Mouse (Mus musculus): ENCODE measurements around the gene Asb1. TPM values are rescaled to one million over a fixed set of nuclear protein-coding genes. Genes with fewer than 3 reads are reported as not detected.
A peak's percentile ranks its signal among the peaks of the same experiment; 100 is the strongest.

Asb1 gene
- 9.8 and 15.9 TPM in 2 replicates for polyA plus RNA-seq (2012; rRNA removed)

DNA sequence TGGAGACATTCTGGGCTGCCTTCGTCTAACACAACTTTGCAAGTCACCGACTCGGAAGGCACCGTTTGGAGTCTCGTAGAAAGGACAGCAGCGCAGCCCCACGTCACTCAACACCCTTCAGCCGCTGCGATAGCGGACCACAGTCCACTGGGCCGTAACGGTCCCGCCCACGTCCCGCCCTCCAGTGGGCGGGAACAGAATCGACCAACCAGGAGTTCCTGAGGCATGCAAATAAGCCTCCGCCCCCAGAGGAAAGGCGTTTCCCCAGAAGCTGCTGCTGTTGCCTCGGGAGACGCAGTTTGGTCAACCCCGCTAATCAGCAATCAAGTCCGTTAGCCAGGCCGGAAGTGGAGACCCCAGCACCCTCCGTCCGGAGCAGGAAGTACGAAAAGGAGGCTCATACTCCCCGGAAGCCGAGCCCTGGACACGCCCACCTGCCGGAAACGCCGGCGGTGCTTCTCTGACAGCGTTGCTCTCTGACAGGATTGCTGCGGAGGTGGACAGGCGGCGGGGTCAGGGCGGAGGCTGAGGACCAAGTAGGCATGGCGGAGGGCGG lies at the start of gene Asb1:
TSS of gene Asb1 (plus strand) at position 274 of the 556 bp plus-strand sequence.
- Histone ChIP-seq H3K4me1 (ENCODE audit: control insufficient read depth, insufficient read depth, insufficient read length) (peaks cover 4% of the 10 kb centered on the region; the same call in 1 of the 2 replicates), H3K4me3 (ENCODE audit: extremely low read depth, insufficient read depth, insufficient read length) (peak within 1 kb of the TSS; percentile 78), H3K27me3 (ENCODE audit: control insufficient read depth, insufficient read depth, low read length) (no peaks in the 10 kb centered on the region), H3K27ac (ENCODE audit: insufficient read depth, low read length) (peak within 1 kb of the TSS; percentile 49; the same call in 1 of the 2 replicates), H3K36me3 (ENCODE audit: control insufficient read depth, insufficient read depth, low read length) (no peaks in the 10 kb centered on the region; the same call in 1 of the 2 replicates)
- TF ChIP-seq POLR2A (IDR thresholded peaks at IDR 0.05; ENCODE audit: low read depth, low read length) = peak; percentile 35; the same call in 1 of the 2 replicates
- no peak for TF ChIP-seq CTCF (IDR thresholded peaks at IDR 0.05; ENCODE audit: extremely low read depth, insufficient read depth, insufficient read length, insufficient replicate concordance)
- WGBS = under 1% methylated on average over 41 of the region's 41 CpGs
- DNase-seq (ENCODE audit: low read depth in 1 of 2, low spot score in 2 of 2) = peak; percentile 92 to 97

DNA sequence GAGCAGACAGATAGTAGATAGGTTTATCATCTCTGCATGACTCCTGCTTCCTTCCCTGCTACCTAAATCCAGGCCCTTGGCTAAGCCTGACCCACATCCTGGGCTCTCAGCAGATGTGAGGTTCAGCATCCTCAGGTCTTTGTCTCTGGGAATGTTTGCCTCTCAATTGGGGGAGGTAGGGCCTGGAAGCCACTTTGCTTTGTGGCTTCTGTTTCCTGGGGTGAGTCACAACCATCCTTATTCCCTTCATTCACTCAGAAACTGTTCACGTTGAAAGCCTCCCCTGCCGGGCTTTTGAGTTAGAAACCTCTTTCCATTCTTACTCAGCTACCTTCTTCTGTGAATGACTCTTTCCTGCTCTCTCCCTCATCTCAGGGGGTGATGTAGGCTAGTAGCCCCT lies 47.6 kb upstream of the Asb1 start:
- no peak for TF ChIP-seq POLR2A (IDR thresholded peaks at IDR 0.05; ENCODE audit: low read depth, low read length)
- no peak for TF ChIP-seq CTCF (IDR thresholded peaks at IDR 0.05; ENCODE audit: extremely low read depth, insufficient read depth, insufficient read length, insufficient replicate concordance)
- Histone ChIP-seq H3K4me1 (ENCODE audit: control insufficient read depth, insufficient read depth, insufficient read length) (peaks cover 6% of the 10 kb centered on the region; the same call in 1 of the 2 replicates), H3K4me3 (ENCODE audit: extremely low read depth, insufficient read depth, insufficient read length) (no peak overlapping the region), H3K36me3 (ENCODE audit: control insufficient read depth, insufficient read depth, low read length) (no peaks in the 10 kb centered on the region), H3K27me3 (ENCODE audit: control insufficient read depth, insufficient read depth, low read length) (no peaks in the 10 kb centered on the region), H3K27ac (ENCODE audit: insufficient read depth, low read length) (no peak overlapping the region)
- DNase-seq (ENCODE audit: low read depth in 1 of 2, low spot score in 2 of 2) = no peak
- 32% methylated on average over 2 of the region's 2 CpGs for whole genome bisulfite sequencing

GRCm38 (mm10) chr1:91493938-91494337 lies 46.4 kb upstream of the Asb1 start:
- peaks cover 6% of the 10 kb centered on the region; the same call in 1 of the 2 replicates for H3K4me1 ChIP-seq (ENCODE audit: control insufficient read depth, insufficient read depth, insufficient read length)
- H3K36me3 ChIP-seq (ENCODE audit: control insufficient read depth, insufficient read depth, low read length) = no peaks in the 10 kb centered on the region
- H3K4me3 ChIP-seq (ENCODE audit: extremely low read depth, insufficient read depth, insufficient read length) = no peak overlapping the region
- no peak overlapping the region for H3K27ac ChIP-seq (ENCODE audit: insufficient read depth, low read length)
- WGBS = 43% methylated on average over 3 of the region's 3 CpGs
- H3K27me3 ChIP-seq (ENCODE audit: control insufficient read depth, insufficient read depth, low read length) = no peaks in the 10 kb centered on the region
- no peak for DNase-seq (ENCODE audit: low read depth in 1 of 2, low spot score in 2 of 2)
- TF ChIP-seq POLR2A (IDR thresholded peaks at IDR 0.05; ENCODE audit: low read depth, low read length) (no peak), CTCF (IDR thresholded peaks at IDR 0.05; ENCODE audit: extremely low read depth, insufficient read depth, insufficient read length, insufficient replicate concordance) (no peak)

- no peaks in the 10 kb centered on the region for H3K27me3 ChIP-seq (ENCODE audit: control insufficient read depth, insufficient read depth, low read length)
- H3K4me3 ChIP-seq (ENCODE audit: extremely low read depth, insufficient read depth, insufficient read length) = peak within 1 kb of the TSS; percentile 80
- peaks cover 6% of the 10 kb centered on the region; the same call in 1 of the 2 replicates for H3K4me1 ChIP-seq (ENCODE audit: control insufficient read depth, insufficient read depth, insufficient read length)
- WGBS = under 1% methylated on average over 79 of the region's 79 CpGs
- peak; percentile 14; the same call in 1 of the 2 replicates for TF ChIP-seq POLR2A (IDR thresholded peaks at IDR 0.05; ENCODE audit: low read depth, low read length)
- TF ChIP-seq CTCF (IDR thresholded peaks at IDR 0.05; ENCODE audit: extremely low read depth, insufficient read depth, insufficient read length, insufficient replicate concordance) = no peak
- H3K36me3 ChIP-seq (ENCODE audit: control insufficient read depth, insufficient read depth, low read length) = no peaks in the 10 kb centered on the region
- peak; percentile 74 to 91 for DNase-seq (ENCODE audit: low read depth in 1 of 2, low spot score in 2 of 2)
- H3K27ac ChIP-seq (ENCODE audit: insufficient read depth, low read length) = no peak within 1 kb of the TSS
These were observed 45.7 kb upstream of the Asb1 start, which contains the start of gene Traf3ip1 for GRCm38 (mm10) chr1:91494457-91495140. Gene Traf3ip1 (plus strand): TSS chr1:91494647.

DNA sequence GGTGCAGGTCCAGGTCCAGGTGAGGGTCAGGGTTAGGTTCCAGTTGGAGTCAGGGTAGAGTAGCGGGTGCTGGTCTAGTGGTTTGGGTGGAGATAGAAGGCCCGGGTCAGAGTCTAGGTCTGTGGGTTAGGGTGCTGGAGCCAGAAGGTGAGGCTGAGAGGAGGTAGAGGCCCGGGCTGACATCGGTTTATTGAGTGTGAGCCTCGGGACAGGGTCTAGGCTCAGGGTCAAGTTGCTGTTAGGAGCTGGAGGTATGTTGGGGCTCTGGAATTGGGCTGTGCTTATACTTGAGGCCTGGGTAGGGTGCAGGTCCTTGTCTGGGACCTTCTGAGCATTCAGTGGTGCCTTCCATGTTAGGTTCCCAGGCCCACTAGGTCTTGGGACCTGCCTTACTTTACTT lies 45.0 kb upstream of the Asb1 start:
- no peak overlapping the region for H3K27ac ChIP-seq (ENCODE audit: insufficient read depth, low read length)
- 68% methylated on average over 5 of the region's 5 CpGs for WGBS
- peaks cover 6% of the 10 kb centered on the region; the same call in 1 of the 2 replicates for H3K4me1 ChIP-seq (ENCODE audit: control insufficient read depth, insufficient read depth, insufficient read length)
- DNase-seq (ENCODE audit: low read depth in 1 of 2, low spot score in 2 of 2) = no peak
- H3K4me3 ChIP-seq (ENCODE audit: extremely low read depth, insufficient read depth, insufficient read length) = peak overlapping the region; percentile 80; the same call in 1 of the 2 replicates
- no peaks in the 10 kb centered on the region for H3K36me3 ChIP-seq (ENCODE audit: control insufficient read depth, insufficient read depth, low read length)
- no peaks in the 10 kb centered on the region for H3K27me3 ChIP-seq (ENCODE audit: control insufficient read depth, insufficient read depth, low read length)
- TF ChIP-seq POLR2A (IDR thresholded peaks at IDR 0.05; ENCODE audit: low read depth, low read length) (no peak), CTCF (IDR thresholded peaks at IDR 0.05; ENCODE audit: extremely low read depth, insufficient read depth, insufficient read length, insufficient replicate concordance) (no peak)

DNA sequence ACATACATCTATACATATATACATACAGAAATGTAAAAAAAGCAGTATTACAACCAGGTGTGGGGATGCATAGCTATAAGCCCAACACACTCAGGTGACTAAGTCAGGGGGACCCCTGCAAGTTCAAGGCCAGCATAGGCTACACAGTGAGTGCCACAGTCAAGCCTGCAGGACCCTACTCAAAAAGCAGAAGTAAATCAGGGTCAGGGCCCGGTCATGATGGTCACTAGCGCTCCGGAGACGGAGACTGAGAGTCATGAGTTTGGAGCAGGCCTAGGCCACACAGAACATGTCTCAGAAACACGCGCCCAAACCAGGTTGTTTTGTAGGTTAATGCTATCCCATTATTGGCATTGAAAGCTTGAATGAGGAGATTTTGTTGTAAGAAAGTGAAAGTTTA lies 41.8 kb upstream of the Asb1 start:
- H3K4me3 ChIP-seq (ENCODE audit: extremely low read depth, insufficient read depth, insufficient read length) = no peak overlapping the region
- TF ChIP-seq CTCF (IDR thresholded peaks at IDR 0.05; ENCODE audit: extremely low read depth, insufficient read depth, insufficient read length, insufficient replicate concordance) = no peak
- no peak for TF ChIP-seq POLR2A (IDR thresholded peaks at IDR 0.05; ENCODE audit: low read depth, low read length)
- no peaks in the 10 kb centered on the region; the same call in 1 of the 2 replicates for H3K36me3 ChIP-seq (ENCODE audit: control insufficient read depth, insufficient read depth, low read length)
- peaks cover 6% of the 10 kb centered on the region; the same call in 1 of the 2 replicates for H3K4me1 ChIP-seq (ENCODE audit: control insufficient read depth, insufficient read depth, insufficient read length)
- H3K27ac ChIP-seq (ENCODE audit: insufficient read depth, low read length) = no peak overlapping the region
- WGBS = 89% methylated on average over 6 of the region's 6 CpGs
- no peaks in the 10 kb centered on the region for H3K27me3 ChIP-seq (ENCODE audit: control insufficient read depth, insufficient read depth, low read length)
- DNase-seq (ENCODE audit: low read depth in 1 of 2, low spot score in 2 of 2) = no peak
